Mouse (Mus musculus) adrenal gland, postnatal 4 days (tissue): Measurements from ENCODE around the gene Prl8a1. TPM values are rescaled to one million over a fixed set of nuclear protein-coding genes. Genes with fewer than 3 reads are reported as not detected.

Experiments used
- DNase-seq, 2 experiments: peaks; one replicate each; pipeline ENCODE4 v3.0.0; 2021 to 2022; ENCODE audit warnings: low spot score in 2 of 2, mixed read lengths in 2 of 2
- long read RNA-seq, 2 experiments: library from polyadenylated mRNA; stranded (forward); transcript quantifications; one replicate each; pipeline ENCODE4 v2.0.0; 2021
- total RNA-seq, 2 experiments: library from RNA; stranded (reverse); gene quantifications; 2 replicates each; pipeline ENCODE4 v1.2.3; 2021

The Prl8a1 gene
- not detected for total RNA-seq
- long read RNA-seq, experiment 1, result 0 reads
- long read RNA-seq, experiment 2, result 0 reads

GRCm38 (mm10) chr13:27582071-27582470, at the start of gene Prl8a1:
Prl8a1 (minus strand) TSS chr13:27582171.
- no peak for DNase-seq

GRCm38 (mm10) chr13:27610482-27610881, 28.5 kb upstream of the Prl8a1 start, which contains the start of gene Prl7b1:
Prl7b1 (minus strand) TSS chr13:27610582.
- no peak for DNase-seq

GRCm38 (mm10) chr13:27564506-27564905, 17.5 kb downstream of the Prl8a1 start, which contains the start of gene Prl8a9:
Prl8a9 (minus strand) TSS chr13:27564606.
- DNase-seq, result no peak

- no peak for DNase-seq
Observed at GRCm38 (mm10) chr13:27553336-27553735, 28.6 kb downstream of the Prl8a1 start.

Other genes starting within 250 kb of the Prl8a1 start
- under 1 TPM; 0.34 TPM for gene Prl8a2, start 236.5 kb downstream of the Prl8a1 start, total RNA-seq
- gene Prl2b1, start 191.3 kb downstream of the Prl8a1 start, total RNA-seq, result not detected
- not detected for gene Prl8a6, start 143.5 kb downstream of the Prl8a1 start, total RNA-seq
- gene Prl8a8, start 69.0 kb downstream of the Prl8a1 start, total RNA-seq, result not detected
- not detected for gene Prl8a9, start 17.6 kb downstream of the Prl8a1 start, total RNA-seq
- not detected for gene Prl7b1, start 28.4 kb upstream of the Prl8a1 start, total RNA-seq
- gene Prl7a1, start 60.3 kb upstream of the Prl8a1 start, total RNA-seq, result not detected
- gene Prl7a2, start 85.9 kb upstream of the Prl8a1 start, total RNA-seq, result not detected
- not detected for gene Prl7d1, start 134.6 kb upstream of the Prl8a1 start, total RNA-seq
- gene Prl7c1, start 198.6 kb upstream of the Prl8a1 start, total RNA-seq, result not detected
- not detected for gene Prl2a1, start 219.5 kb upstream of the Prl8a1 start, total RNA-seq